Mouse (Mus musculus) CH12.LX (cell line): Measurements from ENCODE around the gene Olfr1442. TPM values are rescaled to one million over a fixed set of nuclear protein-coding genes. Genes with fewer than 3 reads are reported as not detected.

Experiments
- DNase-seq: peaks from one replicate; pipeline ENCODE4 v3.0.0-alpha.2; 2013; ENCODE audit errors: extremely low read depth
- H3K27ac ChIP-seq: 2 replicates; pipeline ENCODE4 v1.5.1; 2012; ENCODE audit warnings: low read depth, mild to moderate bottlenecking, control low read depth, moderate library complexity; ENCODE audit not compliant: insufficient read depth
- H3K27me3 ChIP-seq: replicated peaks from 2 replicates; pipeline ENCODE3; 2012; ENCODE audit warnings: inconsistent platforms
- H3K36me3 ChIP-seq, 2 experiments: replicated peaks in 1 of 2; 2 replicates each; pipeline versions ENCODE3 to v1.6.1; 2012; ENCODE audit warnings: inconsistent platforms in 1 of 2, low read length in 1 of 2, mild to moderate bottlenecking in 1 of 2, mixed read lengths in 1 of 2, moderate library complexity in 1 of 2; ENCODE audit not compliant: control insufficient read depth in 1 of 2, insufficient read depth in 1 of 2
- H3K4me1 ChIP-seq, 2 experiments: 2 replicates each; pipeline ENCODE4 v1.6.1; 2012; ENCODE audit warnings: inconsistent platforms in 1 of 2, moderate library complexity in 1 of 2; ENCODE audit not compliant: insufficient read depth in 2 of 2, control insufficient read depth in 1 of 2
- H3K4me2 ChIP-seq: 2 replicates; pipeline ENCODE4 v1.6.1; 2012; ENCODE audit warnings: low read depth, mild to moderate bottlenecking, control low read depth; ENCODE audit not compliant: poor library complexity, insufficient read depth, severe bottlenecking
- H3K4me3 ChIP-seq, 3 experiments: fragments of 150-350 bp in 1 of 3; sonication (generic) in 1 of 3; replicated peaks in 1 of 3; 2 replicates each; pipeline versions ENCODE3 to v1.5.1; 2011 to 2012; ENCODE audit warnings: low read depth in 2 of 3, low read length in 2 of 3, mild to moderate bottlenecking in 2 of 3, moderate library complexity in 2 of 3, control low read depth in 1 of 3, improper control_type of control experiment in 1 of 3, inconsistent platforms in 1 of 3, mixed read lengths in 1 of 3; ENCODE audit not compliant: poor library complexity in 1 of 3
- H3K79me2 ChIP-seq: replicated peaks from 2 replicates; pipeline ENCODE4 v1.6.1; 2012; ENCODE audit warnings: mild to moderate bottlenecking, moderate library complexity; ENCODE audit not compliant: control insufficient read depth, poor library complexity, insufficient read depth, severe bottlenecking; ENCODE audit errors: extremely low read depth
- H3K9ac ChIP-seq: 2 replicates; pipeline ENCODE4 v1.6.1; 2012; ENCODE audit warnings: low read depth, mild to moderate bottlenecking, control low read depth, moderate library complexity; ENCODE audit not compliant: insufficient read depth
- H3K9me3 ChIP-seq: replicated peaks from 2 replicates; pipeline ENCODE3; 2012; ENCODE audit warnings: low read length, inconsistent platforms, mixed read lengths
- CHD2 ChIP-seq: IDR thresholded peaks from 2 replicates; pipeline ENCODE4 v1.6.1; 2011; ENCODE audit warnings: low read length, improper control_type of control experiment
- CTCF ChIP-seq, 2 experiments: IDR thresholded peaks in 1 of 2; conservative IDR thresholded peaks in 1 of 2; 2 replicates each; pipeline ENCODE4 v1.5.1; 2011 to 2012; ENCODE audit warnings: low read depth in 2 of 2, low read length in 2 of 2, improper control_type of control experiment in 1 of 2, inconsistent platforms in 1 of 2, mild to moderate bottlenecking in 1 of 2, moderate library complexity in 1 of 2
- E2F4 ChIP-seq: IDR thresholded peaks from 2 replicates; pipeline ENCODE4 v1.6.1; 2011; ENCODE audit warnings: low read depth, low read length, improper control_type of control experiment; ENCODE audit not compliant: insufficient replicate concordance
- ELF1 ChIP-seq: IDR thresholded peaks from 2 replicates; pipeline ENCODE4 v1.6.1; 2014; ENCODE audit warnings: low read depth, mild to moderate bottlenecking, inconsistent platforms, low read length, improper control_type of control experiment
- ETS1 ChIP-seq: conservative IDR thresholded peaks from 2 replicates; pipeline ENCODE4 v1.6.1; 2012; ENCODE audit warnings: low read depth, mild to moderate bottlenecking, inconsistent platforms, low read length, improper control_type of control experiment, moderate library complexity
- IRF4 ChIP-seq: IDR thresholded peaks from 2 replicates; pipeline ENCODE4 v1.6.1; 2014; ENCODE audit warnings: low read depth, mild to moderate bottlenecking, inconsistent platforms, low read length, improper control_type of control experiment
- JUND ChIP-seq: conservative IDR thresholded peaks from 2 replicates; pipeline ENCODE4 v1.6.1; 2011; ENCODE audit warnings: low read depth, low read length, improper control_type of control experiment
- KAT2A ChIP-seq: IDR thresholded peaks from 2 replicates; pipeline ENCODE4 v1.6.1; 2012; ENCODE audit warnings: low read length, improper control_type of control experiment, inconsistent platforms; ENCODE audit not compliant: insufficient replicate concordance
- MXI1 ChIP-seq: IDR thresholded peaks from 2 replicates; pipeline ENCODE4 v1.6.1; 2011; ENCODE audit warnings: mild to moderate bottlenecking, low read depth, low read length, improper control_type of control experiment
- MYC ChIP-seq: IDR thresholded peaks from 2 replicates; pipeline ENCODE4 v1.6.1; 2011; ENCODE audit warnings: low read depth, mild to moderate bottlenecking, improper control_type of control experiment, low read length
- NELFE ChIP-seq: IDR thresholded peaks from 2 replicates; pipeline ENCODE4 v1.6.1; 2011; ENCODE audit warnings: low read depth, low read length, improper control_type of control experiment
- POLR2A ChIP-seq: IDR thresholded peaks from 2 replicates; pipeline ENCODE4 v1.6.1; 2011; ENCODE audit warnings: low read depth, mild to moderate bottlenecking, improper control_type of control experiment, low read length
- POLR2AphosphoS2 ChIP-seq: IDR thresholded peaks from 2 replicates; pipeline ENCODE4 v1.6.1; 2011; ENCODE audit warnings: low read depth, low read length, improper control_type of control experiment
- SIN3A ChIP-seq: IDR thresholded peaks from 2 replicates; pipeline ENCODE4 v1.6.1; 2012; ENCODE audit warnings: low read length, improper control_type of control experiment, inconsistent platforms
- SMC3 ChIP-seq: IDR thresholded peaks from 2 replicates; pipeline ENCODE4 v1.6.1; 2011; ENCODE audit warnings: low read depth, low read length, improper control_type of control experiment
- TBP ChIP-seq: conservative IDR thresholded peaks from 2 replicates; pipeline ENCODE4 v1.6.1; 2011; ENCODE audit warnings: low read depth, low read length, improper control_type of control experiment
- USF1 ChIP-seq: IDR thresholded peaks from 2 replicates; pipeline ENCODE4 v1.6.1; 2014; ENCODE audit warnings: low read depth, mild to moderate bottlenecking, inconsistent platforms, low read length, improper control_type of control experiment
- ZMIZ1 ChIP-seq: IDR thresholded peaks from 2 replicates; pipeline ENCODE4 v1.6.1; 2012; ENCODE audit warnings: low read depth, mild to moderate bottlenecking, inconsistent platforms, low read length, improper control_type of control experiment
- ZNF384 ChIP-seq: IDR thresholded peaks from 2 replicates; pipeline ENCODE4 v1.6.1; 2012; ENCODE audit warnings: low read depth, low read length, improper control_type of control experiment, inconsistent platforms
- dilution Hi-C: fragments of 300-500 bp; cut with MboI; formaldehyde crosslinking; loops from 2 replicates; pipeline ENCODE4 v1.14.3; 2020; ENCODE audit warnings: low sequenced_read_pairs; ENCODE audit not compliant: extremely low pct_unique_long_range_greater_than_20kb, extremely low pct_ligation_motif_present
- in situ Hi-C: fragments of 300-500 bp; cut with MboI; formaldehyde crosslinking; loops from 3 replicates; pipeline ENCODE4 v1.14.3; 2019; ENCODE audit warnings: low sequenced_read_pairs, low pct_ligation_motif_present, low pct_unique_long_range_greater_than_20kb, mixed read lengths
- polyA plus RNA-seq: library from polyadenylated mRNA; unstranded; fragments of >175 nt; gene quantifications from 2 replicates; pipeline ENCODE4 v1.2.1, GENCODE M21; 2012; ENCODE audit warnings: low read depth; ENCODE audit not compliant: insufficient read length
- total RNA-seq, 2 experiments: library from RNA; depleted of rRNA; stranded (reverse); fragments of 300-350 nt in 1 of 2; fragments of >200 nt in 1 of 2; gene quantifications; 2 replicates each; pipeline ENCODE4 v1.2.3; 2012 to 2014

Gene Olfr1442
- total and polyA plus RNA-seq, 3 experiments = not detected

- Histone ChIP-seq H3K4me1 (peaks cover 0 to 5% of the 10 kb centered on the region in 2 experiments; a peak in 1 of 4 replicates), H3K9ac (no peak overlapping the region), H3K27me3 (no peaks in the 10 kb centered on the region), H3K4me3 (no peak overlapping the region), H3K79me2 (no peaks in the 10 kb centered on the region), H3K27ac (no peak overlapping the region), H3K4me2 (no peak overlapping the region), H3K36me3 (no peaks in the 10 kb centered on the region), H3K9me3 (no peaks in the 10 kb centered on the region)
- TF ChIP-seq TBP = no peak
- TF ChIP-seq ZNF384 = no peak
- no peak for TF ChIP-seq POLR2A
- no peak for TF ChIP-seq POLR2AphosphoS2
- TF ChIP-seq ZMIZ1 = no peak
- TF ChIP-seq E2F4 = no peak
- no peak for TF ChIP-seq SMC3
- in situ Hi-C loops = no loop called here
- dilution Hi-C loops = no loop called here
- no peak for DNase-seq
These were observed 33.4 kb upstream of the Olfr1442 start for GRCm38 (mm10) chr19:12636863-12637262.

- TF ChIP-seq KAT2A (no peak), NELFE (no peak), MXI1 (no peak), JUND (no peak), CHD2 (no peak), ELF1 (no peak), ETS1 (no peak), USF1 (no peak), MYC (no peak), SIN3A (no peak), CTCF (conservative IDR thresholded peaks at IDR 0.05 in 1 of 2, IDR thresholded peaks at IDR 0.05 in 1 of 2; ENCODE audit: low read depth in 2 of 2, low read length in 2 of 2) (no peak), IRF4 (no peak)
- Histone ChIP-seq H3K4me3 (no peak overlapping the region), H3K9ac (no peak overlapping the region), H3K9me3 (no peaks in the 10 kb centered on the region), H3K27ac (no peak overlapping the region), H3K79me2 (no peaks in the 10 kb centered on the region), H3K4me1 (peaks cover 0 to 5% of the 10 kb centered on the region in 2 experiments; a peak in 1 of 4 replicates), H3K36me3 (no peaks in the 10 kb centered on the region), H3K4me2 (peak overlapping the region; percentile 13; the same call in 1 of the 2 replicates), H3K27me3 (no peaks in the 10 kb centered on the region)
- in situ Hi-C loops = no loop called here
- dilution Hi-C loops = no loop called here
- no peak for DNase-seq
These were observed 32.2 kb upstream of the Olfr1442 start for GRCm38 (mm10) chr19:12638049-12638448.
